Mouse (Mus musculus): ENCODE results near the gene Gm20431. TPM values are rescaled to one million over a fixed set of nuclear protein-coding genes. Genes with fewer than 3 reads are reported as not detected.

Gene Gm20431
- 10.0 and 12.3 TPM in 2 replicates for polyA plus RNA-seq (2014; fragmentation: Nextera tagmentation; extraction: Ambion mirVana)

- peak; percentile 98 for DNase-seq
- WGBS, result under 1% methylated on average over 98 of the region's 110 CpGs
- H3K9ac ChIP-seq, result peak within 1 kb of the TSS; percentile 86
- H3K9me3 ChIP-seq (ENCODE audit: low read depth, low read length), result no peaks in the 10 kb centered on the region
- H3K4me3 ChIP-seq (ENCODE audit: low read depth, low read length), result peak within 1 kb of the TSS; percentile 90
- peaks cover 12% of the 10 kb centered on the region for H3K4me1 ChIP-seq (ENCODE audit: insufficient read depth)
- peak; percentile 94 for ATAC-seq (ENCODE audit: insufficient read depth)
- no peak for TF ChIP-seq CTCF (IDR thresholded peaks at IDR 0.05; ENCODE audit: low read depth)
- H3K36me3 ChIP-seq (ENCODE audit: insufficient read depth), result peaks cover 10% of the 10 kb centered on the region; the same call in 1 of the 2 replicates
- peak within 1 kb of the TSS; percentile 97 for H3K4me2 ChIP-seq
- H3K27me3 ChIP-seq (ENCODE audit: insufficient read depth, low read length), result 0 out of 2 replicates have a peak, but pooled peaks cover 4% of the 10 kb centered on the region
- peak within 1 kb of the TSS; percentile 63 for H3K27ac ChIP-seq (ENCODE audit: low read depth)
These were observed at the start of gene Gm20431 for GRCm38 (mm10) chr2:167661270-167662203. TSS of gene Gm20431 (minus strand) at chr2:167661496.

- ATAC-seq (ENCODE audit: insufficient read depth), result no peak
These were observed 49.3 kb upstream of the Gm20431 start for GRCm38 (mm10) chr2:167710574-167710973.

GRCm38 (mm10) chr2:167709969-167710368 is 48.7 kb upstream of the Gm20431 start:
- Histone ChIP-seq H3K27me3 (ENCODE audit: insufficient read depth, low read length) (no peaks in the 10 kb centered on the region), H3K9me3 (ENCODE audit: low read depth, low read length) (no peaks in the 10 kb centered on the region), H3K27ac (ENCODE audit: low read depth) (no peak overlapping the region), H3K4me1 (ENCODE audit: insufficient read depth) (0 out of 2 replicates have a peak, but pooled peaks cover 5% of the 10 kb centered on the region), H3K4me2 (no peak overlapping the region), H3K36me3 (ENCODE audit: insufficient read depth) (no peaks in the 10 kb centered on the region), H3K4me3 (ENCODE audit: low read depth, low read length) (no peak overlapping the region), H3K9ac (no peak overlapping the region)
- WGBS, result 57% methylated on average over 6 of the region's 6 CpGs
- TF ChIP-seq CTCF (IDR thresholded peaks at IDR 0.05; ENCODE audit: low read depth), result no peak
- ATAC-seq (ENCODE audit: insufficient read depth) (no peak), DNase-seq (no peak)

More at GRCm38 (mm10) chr2:167710574-167710973, 49.3 kb upstream of the Gm20431 start:
- no peak overlapping the region for H3K9ac ChIP-seq
- no peak overlapping the region for H3K27ac ChIP-seq (ENCODE audit: low read depth)
- 62% methylated on average over 6 of the region's 6 CpGs for WGBS
- 0 out of 2 replicates have a peak, but pooled peaks cover 5% of the 10 kb centered on the region for H3K4me1 ChIP-seq (ENCODE audit: insufficient read depth)
- no peaks in the 10 kb centered on the region for H3K27me3 ChIP-seq (ENCODE audit: insufficient read depth, low read length)
- no peak overlapping the region for H3K4me2 ChIP-seq
- no peak for TF ChIP-seq CTCF (IDR thresholded peaks at IDR 0.05; ENCODE audit: low read depth)
- no peaks in the 10 kb centered on the region for H3K9me3 ChIP-seq (ENCODE audit: low read depth, low read length)
- H3K4me3 ChIP-seq (ENCODE audit: low read depth, low read length), result no peak overlapping the region
- no peak for DNase-seq
- H3K36me3 ChIP-seq (ENCODE audit: insufficient read depth), result no peaks in the 10 kb centered on the region

- H3K4me2 ChIP-seq, result no peak overlapping the region
- H3K9me3 ChIP-seq (ENCODE audit: low read depth, low read length), result no peaks in the 10 kb centered on the region
- WGBS, result 55% methylated on average over 15 of the region's 15 CpGs
- ATAC-seq (ENCODE audit: insufficient read depth) (no peak), DNase-seq (no peak)
- no peaks in the 10 kb centered on the region for H3K27me3 ChIP-seq (ENCODE audit: insufficient read depth, low read length)
- no peak for TF ChIP-seq CTCF (IDR thresholded peaks at IDR 0.05; ENCODE audit: low read depth)
- H3K27ac ChIP-seq (ENCODE audit: low read depth), result no peak overlapping the region
- H3K4me1 ChIP-seq (ENCODE audit: insufficient read depth), result 0 out of 2 replicates have a peak, but pooled peaks cover 5% of the 10 kb centered on the region
- H3K36me3 ChIP-seq (ENCODE audit: insufficient read depth), result no peaks in the 10 kb centered on the region
- no peak overlapping the region for H3K4me3 ChIP-seq (ENCODE audit: low read depth, low read length)
- no peak overlapping the region for H3K9ac ChIP-seq
These were observed 47.1 kb upstream of the Gm20431 start for GRCm38 (mm10) chr2:167708373-167708772.

- 0 out of 2 replicates have a peak, but pooled peaks have one; percentile 23 for ATAC-seq (ENCODE audit: insufficient read depth)
- Histone ChIP-seq H3K4me1 (ENCODE audit: insufficient read depth) (0 out of 2 replicates have a peak, but pooled peaks cover 5% of the 10 kb centered on the region), H3K4me3 (ENCODE audit: low read depth, low read length) (no peak overlapping the region), H3K9me3 (ENCODE audit: low read depth, low read length) (no peaks in the 10 kb centered on the region), H3K4me2 (no peak overlapping the region), H3K27ac (ENCODE audit: low read depth) (no peak overlapping the region; the same call in 1 of the 2 replicates), H3K9ac (no peak overlapping the region), H3K36me3 (ENCODE audit: insufficient read depth) (no peaks in the 10 kb centered on the region), H3K27me3 (ENCODE audit: insufficient read depth, low read length) (no peaks in the 10 kb centered on the region)
- TF ChIP-seq CTCF (IDR thresholded peaks at IDR 0.05; ENCODE audit: low read depth), result no peak
- 66% methylated on average over 11 of the region's 11 CpGs for WGBS
- no peak for DNase-seq
These were observed 45.1 kb upstream of the Gm20431 start for GRCm38 (mm10) chr2:167706183-167706939.

GRCm38 (mm10) chr2:167704409-167704808 is 43.1 kb upstream of the Gm20431 start:
- Histone ChIP-seq H3K4me2 (no peak overlapping the region), H3K4me1 (ENCODE audit: insufficient read depth) (0 out of 2 replicates have a peak, but pooled peaks cover 5% of the 10 kb centered on the region), H3K27ac (ENCODE audit: low read depth) (no peak overlapping the region), H3K36me3 (ENCODE audit: insufficient read depth) (no peaks in the 10 kb centered on the region), H3K9ac (no peak overlapping the region), H3K27me3 (ENCODE audit: insufficient read depth, low read length) (no peaks in the 10 kb centered on the region), H3K9me3 (ENCODE audit: low read depth, low read length) (no peaks in the 10 kb centered on the region), H3K4me3 (ENCODE audit: low read depth, low read length) (no peak overlapping the region)
- DNase-seq (no peak), ATAC-seq (ENCODE audit: insufficient read depth) (no peak)
- TF ChIP-seq CTCF (IDR thresholded peaks at IDR 0.05; ENCODE audit: low read depth), result no peak
- 73% methylated on average over 4 of the region's 4 CpGs for WGBS

Measured in lung, embryonic 14.5 days (tissue).